Mouse (Mus musculus) T-cell, adult 2 months (primary cell): ENCODE data around the gene Cfap100.

Source experiments
- DNase-seq: peaks from one replicate; pipeline ENCODE4 v3.0.0; 2022; ENCODE audit warnings: low spot score

The Cfap100 gene

DNA sequence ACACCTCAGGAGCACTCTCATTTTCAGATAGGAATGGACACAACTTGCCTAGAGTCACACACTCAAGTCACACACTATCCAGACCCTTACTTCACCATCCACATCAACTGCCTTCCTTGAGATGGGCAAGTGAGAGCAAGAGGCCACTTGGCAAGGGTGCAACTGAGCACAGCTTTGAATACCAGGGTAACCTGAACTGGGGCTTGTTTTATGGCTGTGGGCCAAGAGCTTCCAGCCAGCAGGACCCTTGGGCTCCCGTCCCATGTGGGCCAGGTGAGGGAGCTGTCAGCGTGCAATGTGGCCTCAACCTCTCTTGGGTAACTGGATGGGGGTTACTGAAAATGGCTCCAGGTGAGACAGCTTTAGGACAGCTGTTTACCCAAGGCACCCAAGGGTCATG lies 28.8 kb upstream of the Cfap100 start:
- no peak for DNase-seq

DNA sequence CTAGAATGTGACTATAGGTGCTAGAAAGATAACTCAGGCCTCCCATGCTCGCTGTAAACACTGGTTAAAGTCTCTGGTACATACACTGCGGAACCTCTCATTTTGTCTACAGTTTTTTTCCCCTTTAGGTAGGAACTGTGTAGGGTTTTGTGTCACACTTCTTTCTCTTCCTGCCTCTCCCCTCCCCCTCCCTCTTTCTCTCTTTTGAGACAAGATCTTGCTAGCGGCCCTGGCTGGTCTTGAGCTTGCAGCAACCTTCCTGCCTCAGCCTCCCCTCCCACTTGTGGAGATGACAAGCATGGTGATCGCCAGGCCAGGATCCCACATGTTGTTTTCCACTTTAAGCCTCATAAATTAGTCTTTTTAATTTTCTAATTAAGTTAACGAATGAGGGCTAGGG lies 25.2 kb upstream of the Cfap100 start:
- no peak for DNase-seq

DNA sequence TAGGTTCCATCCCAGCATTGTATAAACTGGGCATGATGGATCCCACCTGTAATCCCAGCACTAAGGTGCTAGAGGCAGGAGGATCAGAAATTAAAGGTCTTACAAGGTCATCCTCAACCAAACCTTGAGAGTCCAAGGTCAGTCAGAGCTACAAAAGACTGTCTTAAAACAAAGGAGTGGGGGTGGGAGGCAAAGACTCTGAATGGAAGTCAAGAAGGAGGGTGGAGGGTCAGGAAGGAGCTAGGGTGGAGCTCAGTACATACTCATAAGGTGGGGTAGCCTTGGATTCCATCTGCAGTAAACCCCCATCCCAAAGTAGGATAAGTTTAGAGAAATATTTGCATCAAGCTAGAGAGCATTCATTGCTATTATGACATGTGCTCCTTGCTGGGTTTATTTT lies 24.0 kb upstream of the Cfap100 start:
- no peak for DNase-seq

DNA sequence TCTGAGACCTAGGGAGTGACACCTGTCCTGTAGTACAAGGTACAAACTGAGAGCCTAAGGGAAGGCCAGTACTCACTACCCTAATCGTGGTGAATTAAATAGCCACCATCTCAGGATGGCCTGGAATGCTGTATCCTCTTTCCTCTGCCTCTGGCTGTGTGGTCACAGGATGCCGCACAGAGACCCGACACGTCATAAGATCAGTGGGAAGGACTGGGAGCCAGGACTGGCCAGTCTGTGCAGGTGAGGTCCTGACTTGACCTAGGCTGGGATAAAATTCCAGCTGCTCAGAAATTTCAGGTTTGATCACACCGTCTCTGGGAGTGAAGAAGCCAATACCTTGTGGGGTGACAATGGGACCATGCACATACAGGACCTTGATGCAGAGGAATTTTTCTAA lies 22.9 kb upstream of the Cfap100 start:
- DNase-seq, result no peak

DNA sequence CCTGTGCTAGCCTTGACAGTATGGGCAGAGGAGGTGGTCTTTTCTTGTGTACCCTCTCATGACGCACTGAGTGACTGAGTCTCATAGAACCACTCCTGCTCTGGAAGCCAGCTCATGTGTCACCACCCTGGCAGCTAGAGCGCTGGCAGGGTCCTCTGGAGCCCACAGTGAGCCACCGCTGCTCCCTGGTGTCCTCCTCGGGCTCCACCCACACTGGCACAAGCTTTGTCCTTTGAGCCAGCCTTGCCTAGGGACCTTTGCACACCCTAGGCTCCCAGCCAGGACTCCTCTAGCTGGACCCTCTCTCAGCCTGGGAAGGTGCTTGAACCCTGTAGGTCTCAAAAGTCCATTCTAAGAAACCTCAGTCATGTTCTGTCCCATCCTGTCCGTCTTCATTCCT lies 22.1 kb upstream of the Cfap100 start:
- no peak for DNase-seq

DNA sequence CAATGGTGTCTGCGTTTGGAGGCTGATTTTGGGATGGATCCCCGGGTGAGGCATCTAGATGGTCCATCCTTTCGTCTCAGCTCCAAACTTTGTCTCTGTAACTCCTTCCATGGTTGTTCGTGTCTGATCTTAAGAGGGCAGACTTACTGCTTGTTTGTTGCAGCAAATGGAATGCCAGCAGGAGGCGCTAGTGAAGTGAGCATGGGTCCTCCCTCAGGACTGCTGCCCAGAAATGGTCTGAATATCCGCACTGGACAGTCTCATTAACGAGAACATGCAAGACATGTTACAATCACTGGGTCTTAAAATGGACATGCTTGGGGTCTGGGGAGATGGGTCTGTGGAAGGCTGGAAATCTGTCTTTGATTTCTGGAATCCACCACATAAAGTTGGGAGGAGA lies 21.6 kb upstream of the Cfap100 start:
- no peak for DNase-seq

DNA sequence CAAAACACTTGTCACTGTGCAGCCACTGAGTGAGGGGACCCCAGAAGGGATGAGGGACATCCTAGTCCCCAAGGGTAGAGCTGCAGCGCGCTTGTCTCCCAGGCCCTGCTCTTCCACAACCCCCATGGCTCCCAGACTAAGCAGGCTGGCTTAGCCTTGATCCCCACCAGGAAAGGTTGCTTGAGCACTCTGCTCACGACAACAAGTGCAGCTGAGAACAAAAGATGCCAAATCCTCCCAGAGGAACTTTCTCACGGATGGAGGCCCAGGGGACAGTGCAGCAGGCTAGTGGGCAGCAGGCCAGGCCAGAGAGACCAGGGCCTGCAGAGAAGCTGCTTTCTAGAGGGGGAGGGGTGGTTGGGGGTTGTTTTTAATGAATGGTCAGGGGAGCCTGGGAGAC lies 18.3 kb upstream of the Cfap100 start:
- DNase-seq, result no peak

DNA sequence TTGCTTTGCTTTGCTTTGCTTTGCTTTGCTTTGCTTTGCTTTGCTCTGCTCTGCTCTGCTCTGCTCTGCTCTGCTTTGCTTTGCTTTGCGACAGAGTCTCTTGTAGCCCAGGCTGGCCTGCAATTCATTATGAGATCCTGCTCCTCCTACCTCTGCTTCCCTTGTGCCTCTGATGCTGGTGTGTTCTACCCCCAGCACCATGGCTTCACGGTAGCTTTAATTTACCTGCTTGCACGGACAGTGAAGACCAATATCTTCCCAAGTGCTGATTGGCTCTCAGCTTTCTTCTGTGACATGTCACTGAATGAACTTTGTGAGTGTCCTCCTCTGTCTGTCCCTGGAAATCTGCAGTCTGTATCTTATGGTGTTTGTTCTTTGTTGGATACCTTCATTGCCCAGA lies 8.4 kb upstream of the Cfap100 start:
- no peak for DNase-seq

DNA sequence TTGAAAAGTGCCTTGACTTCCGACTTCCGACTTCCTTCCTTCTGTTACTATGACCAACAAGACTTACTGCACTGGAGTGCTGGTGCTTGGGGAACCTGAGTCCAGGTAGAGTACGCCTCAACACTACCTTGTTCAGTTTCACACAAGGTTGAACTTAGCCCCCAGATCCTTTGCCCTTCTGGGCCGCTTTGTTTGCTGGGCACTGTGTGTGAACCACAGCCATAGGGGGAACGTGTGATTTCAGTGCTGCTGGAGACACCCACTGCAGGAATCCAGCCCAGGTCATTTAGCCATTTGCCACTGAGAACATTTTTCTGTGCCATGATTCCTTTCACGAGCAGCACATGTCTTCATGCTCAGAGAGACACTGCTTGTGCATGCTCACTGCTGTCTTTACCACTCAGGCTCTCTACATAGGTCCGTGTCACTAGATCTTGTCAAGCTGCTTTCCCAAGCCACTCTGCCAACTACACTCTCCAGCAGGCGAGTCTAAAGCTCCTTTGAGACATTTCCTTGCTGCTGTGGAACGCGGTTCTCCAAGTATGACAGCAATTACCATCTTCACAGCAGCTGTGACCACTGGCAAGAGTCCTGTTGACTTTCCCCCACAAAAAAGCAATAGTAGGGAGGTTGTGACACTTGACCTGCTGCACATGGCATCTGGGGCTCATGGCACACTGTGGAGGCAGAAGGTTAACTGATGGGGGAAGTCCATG lies 7.8 kb upstream of the Cfap100 start:
- DNase-seq, result no peak

DNA sequence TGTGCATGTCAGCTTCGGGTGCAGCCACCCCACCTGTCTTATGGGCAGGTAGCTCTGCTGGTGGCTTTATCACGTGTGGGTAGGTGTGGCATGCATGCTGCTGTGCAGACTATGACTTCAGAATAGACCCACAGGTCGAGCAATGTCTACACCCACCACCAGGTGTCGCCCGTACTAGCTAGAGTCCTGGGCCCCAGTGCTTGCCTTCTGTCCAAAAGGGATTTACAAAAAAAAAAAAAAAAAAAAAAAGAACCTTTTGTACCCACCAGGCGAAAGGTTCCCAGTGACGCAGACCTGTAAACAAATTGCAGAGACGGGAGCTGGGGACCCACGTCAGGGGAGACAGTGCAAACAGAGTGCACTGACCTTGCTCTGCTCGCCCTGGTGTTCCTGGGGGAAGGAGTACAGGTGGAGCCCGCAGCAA lies 6.6 kb upstream of the Cfap100 start:
- DNase-seq, result peak; percentile 27

DNA sequence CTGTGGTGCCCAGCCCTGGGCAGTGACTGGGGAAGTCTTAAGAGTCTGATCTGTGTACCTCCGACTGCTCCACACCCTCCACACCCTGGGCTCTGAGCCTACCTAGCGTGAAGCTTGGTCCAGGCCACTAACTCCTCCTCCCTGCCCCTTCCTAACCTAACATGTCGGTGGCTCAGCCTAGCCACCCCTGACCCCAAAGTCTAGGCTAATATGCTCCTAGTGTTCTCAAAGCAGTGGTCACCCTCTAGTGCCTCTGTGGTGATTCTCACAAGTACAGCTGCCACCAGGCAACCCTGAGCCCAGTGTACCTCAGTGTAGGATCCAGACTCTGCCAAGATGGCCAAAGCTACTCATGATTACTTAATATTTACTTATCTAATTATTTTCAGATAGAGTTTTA lies 6.1 kb upstream of the Cfap100 start:
- DNase-seq, result no peak

DNA sequence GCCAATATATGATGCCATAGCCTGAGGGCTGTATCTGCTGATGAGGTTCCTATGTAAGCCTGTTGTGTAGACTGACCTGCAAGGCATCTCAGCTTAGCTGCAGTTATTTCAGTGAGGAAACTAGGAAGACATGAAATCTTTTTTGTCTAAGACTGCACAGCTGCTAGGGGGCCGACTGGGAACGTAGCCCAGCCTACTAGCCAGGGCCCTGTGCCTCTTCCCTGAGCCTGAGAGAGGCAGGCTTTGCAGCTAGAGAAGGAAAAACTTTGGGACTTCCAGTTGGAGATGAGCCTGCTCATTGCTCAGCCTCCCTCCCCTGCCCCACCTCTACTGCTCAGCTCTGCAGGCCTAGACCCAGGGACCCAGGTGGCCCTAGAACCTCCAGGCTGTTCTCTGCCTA lies 2.9 kb upstream of the Cfap100 start:
- DNase-seq, result no peak

DNA sequence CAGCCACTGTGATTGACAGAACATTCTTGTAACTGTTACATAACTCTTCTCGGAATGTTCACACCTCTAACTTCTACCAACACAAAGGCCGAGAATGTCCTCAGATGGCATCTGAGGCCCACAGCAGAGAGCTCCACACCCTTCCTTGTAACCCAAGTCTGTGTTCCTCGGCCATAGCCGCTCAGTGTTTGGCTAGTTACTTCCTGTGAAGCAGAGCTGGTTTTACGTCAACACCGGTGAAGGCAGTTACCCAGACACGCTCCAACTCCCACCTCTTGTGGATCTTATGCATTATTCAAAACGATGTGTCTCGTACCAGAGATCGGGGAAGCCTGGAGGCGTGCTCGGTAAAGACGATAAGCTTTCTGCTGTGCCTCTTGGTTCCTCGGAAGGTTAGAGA lies 1.3 kb upstream of the Cfap100 start:
- DNase-seq, result no peak

DNA sequence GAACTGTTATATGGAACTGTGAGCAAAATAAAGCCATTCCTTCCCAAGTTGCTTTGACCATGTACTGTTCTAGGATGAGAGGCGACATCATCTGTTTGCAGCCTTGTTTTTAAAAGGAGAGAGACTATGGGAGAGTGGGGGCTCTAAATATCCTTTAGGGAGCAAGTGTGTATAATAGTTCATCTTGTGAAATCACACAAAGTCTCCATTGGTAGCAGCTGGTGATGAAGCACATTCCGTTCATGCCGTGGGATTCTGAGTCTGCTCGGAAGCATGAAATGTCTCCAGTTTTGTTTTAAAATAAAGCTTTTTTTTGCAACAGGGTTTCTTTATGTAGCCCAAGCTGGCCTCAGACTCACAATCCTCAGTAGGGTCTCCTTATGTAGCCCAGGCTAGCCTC lies 2.6 kb downstream of the Cfap100 start:
- no peak for DNase-seq

DNA sequence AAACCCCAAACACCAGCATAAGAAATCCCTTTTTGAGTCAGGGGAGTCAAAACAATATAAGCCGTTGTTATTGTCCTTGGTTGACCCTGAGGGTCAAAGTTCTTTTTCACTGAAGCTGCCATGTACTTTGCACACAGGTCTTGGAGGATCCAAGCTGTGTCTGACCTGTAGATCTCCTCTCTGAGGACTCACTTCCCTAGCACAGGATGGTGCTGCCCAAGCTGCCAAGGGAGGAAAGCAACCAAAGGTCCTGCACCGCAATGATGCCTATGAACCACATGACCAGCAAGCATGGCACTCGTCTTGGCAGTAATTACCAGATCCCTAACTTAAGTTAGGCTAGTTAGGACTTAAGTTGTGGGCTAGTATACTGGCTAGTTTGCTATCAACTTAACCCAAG lies 3.2 kb downstream of the Cfap100 start:
- no peak for DNase-seq

DNA sequence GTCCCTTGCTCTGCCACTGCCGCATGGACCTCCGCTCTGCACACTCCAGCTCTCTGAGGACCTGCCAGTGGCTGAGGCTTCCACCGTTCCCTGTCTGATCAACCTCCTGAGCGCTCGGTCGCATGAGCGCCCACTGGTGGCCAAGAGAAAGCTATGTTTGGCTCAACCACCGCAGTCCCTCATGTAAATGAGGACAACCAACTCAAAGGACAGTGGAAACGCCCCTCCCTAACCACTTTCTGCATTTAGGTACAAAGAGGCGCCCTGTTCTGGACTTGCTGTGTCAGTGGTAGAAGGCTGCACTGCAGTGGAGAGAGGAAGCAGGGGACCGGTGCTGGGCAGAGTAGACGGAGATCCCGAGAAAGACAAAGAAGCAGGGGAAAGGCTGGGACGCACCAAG lies 6.0 kb downstream of the Cfap100 start:
- DNase-seq, result peak; percentile 69

DNA sequence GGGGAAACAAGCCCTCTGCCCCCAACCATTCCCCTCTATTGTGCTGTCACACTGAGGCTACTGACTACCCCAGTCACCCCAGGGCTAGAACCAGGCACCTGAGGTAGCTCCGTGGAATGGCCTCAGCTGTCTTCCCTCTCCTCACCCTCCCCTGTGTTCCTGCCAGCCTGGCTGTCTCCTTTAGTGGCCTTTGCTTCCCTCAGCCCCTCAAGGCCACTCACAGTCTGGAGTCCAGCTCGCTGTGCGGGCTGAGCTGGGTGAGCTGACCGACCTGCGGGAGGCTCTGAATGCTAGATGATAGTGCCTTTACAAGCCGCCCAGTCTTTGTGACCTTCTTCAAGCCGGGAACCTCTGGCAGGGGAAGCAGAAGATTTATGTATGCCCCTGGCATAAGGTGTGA lies 16.7 kb downstream of the Cfap100 start:
- no peak for DNase-seq

DNA sequence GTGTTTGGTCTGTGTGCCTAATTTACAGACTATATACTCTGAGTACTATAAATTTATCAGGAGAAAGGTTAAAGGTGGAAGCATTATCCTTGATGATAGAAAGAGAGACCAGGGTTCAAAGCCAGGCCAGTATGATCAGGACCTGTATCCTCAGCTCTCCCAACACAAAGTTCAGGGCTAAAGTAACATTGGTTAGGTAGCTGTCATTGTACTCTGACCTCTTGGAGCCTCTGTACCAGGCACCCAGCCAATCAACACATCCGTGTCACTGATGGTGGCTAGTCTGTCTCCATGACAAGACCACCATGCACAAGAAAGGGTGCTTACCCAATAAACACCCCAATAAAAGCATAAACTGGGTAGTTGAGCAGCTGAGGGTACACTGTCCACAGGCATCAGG lies 17.6 kb downstream of the Cfap100 start:
- no peak for DNase-seq

DNA sequence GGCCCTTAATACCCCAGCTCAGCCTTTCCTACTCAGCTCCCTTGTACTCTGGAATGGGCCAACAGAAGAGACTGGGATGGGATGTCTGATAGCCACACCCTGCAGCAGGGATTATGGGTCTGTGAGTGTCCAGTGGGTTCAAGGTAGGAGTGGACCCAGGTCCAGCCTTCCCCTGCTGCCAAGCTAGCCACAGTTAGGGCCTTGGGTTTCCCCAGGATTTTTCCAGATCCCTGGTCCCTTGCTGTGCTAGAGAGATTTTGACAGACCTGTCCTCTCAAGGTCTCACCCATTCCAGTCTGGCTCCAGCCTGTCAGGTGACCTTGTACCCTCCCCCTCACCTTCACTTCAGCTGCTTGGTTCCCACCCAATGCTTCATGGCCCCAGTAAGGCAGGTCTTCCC lies 20.0 kb downstream of the Cfap100 start:
- DNase-seq, result no peak

DNA sequence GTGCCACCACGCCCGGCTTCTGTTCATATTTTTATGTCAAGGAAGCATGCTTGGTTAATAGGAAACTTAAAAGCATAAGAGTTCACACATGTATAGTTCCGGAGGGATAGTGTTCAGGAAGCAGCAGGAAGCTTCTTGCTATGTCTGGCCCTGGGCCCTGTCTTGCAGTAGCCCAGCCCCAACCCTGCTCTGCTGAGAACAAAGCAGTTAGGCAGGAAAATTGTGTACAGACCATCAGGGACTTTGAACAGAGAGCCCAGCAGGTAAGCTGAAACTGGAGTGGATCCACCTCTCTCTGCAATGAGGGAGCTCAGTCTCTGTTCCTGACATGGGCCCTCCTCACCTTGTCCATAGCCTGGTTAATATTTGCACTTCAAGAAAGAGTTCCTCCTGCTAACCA lies 31.3 kb downstream of the Cfap100 start:
- no peak for DNase-seq

DNA sequence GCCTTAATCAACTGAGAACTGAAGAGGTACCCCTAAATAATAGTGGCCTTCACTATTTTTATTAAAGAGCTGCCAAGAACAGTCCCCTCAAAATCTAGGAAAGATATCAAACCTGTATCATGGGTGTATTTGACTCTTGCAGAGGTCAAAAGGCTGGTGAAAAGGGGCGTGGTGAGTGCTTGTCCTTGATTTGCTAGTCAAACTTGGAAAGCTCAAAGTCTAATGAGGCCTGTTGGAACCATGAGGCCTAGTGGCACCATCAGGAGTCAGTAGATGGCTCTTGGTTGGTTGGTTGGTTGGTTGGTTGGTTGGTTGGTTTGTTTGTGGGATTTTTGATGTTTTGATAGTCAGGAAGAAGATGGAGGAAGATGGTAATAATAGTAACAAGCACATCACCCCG lies 32.8 kb downstream of the Cfap100 start:
- DNase-seq, result no peak

DNA sequence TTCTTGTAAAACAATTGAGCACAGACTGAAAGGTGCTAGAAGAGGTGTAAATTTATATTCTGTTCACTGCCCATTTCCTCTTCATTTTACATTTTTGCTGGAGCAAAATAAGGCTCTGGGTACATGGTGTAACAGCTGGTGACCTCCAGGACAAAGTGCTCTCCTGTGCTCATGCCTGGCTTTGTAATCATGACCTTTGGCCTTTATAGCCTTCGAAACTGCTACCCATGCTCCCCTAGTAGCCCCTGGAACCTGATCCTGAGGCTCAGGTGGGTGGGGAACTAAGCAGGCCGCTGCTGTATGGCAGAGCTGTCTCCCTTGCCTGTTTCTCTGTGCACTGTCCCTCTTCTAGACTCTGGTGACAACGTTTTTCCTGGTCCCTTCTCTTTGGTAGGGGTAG lies 34.6 kb downstream of the Cfap100 start:
- no peak for DNase-seq

DNA sequence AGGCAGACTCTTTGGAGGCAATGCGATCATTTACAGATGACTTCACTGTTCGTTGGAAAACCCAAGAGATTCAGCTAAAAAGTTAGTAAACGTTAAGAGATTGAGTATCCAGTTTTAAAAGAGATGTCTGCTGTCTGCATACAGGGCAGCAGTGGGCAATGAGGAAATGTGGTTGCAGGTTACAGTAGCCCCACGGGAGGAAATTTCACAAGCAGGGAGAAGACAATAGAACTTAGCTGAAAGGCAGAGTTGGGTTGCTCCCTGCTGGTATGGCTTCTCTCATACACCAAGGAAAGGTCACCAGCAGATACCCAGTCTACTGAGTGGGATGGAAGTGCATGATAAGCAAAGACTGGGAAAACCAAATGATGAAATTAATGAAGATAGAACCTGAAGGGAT lies 38.0 kb downstream of the Cfap100 start:
- no peak for DNase-seq

DNA sequence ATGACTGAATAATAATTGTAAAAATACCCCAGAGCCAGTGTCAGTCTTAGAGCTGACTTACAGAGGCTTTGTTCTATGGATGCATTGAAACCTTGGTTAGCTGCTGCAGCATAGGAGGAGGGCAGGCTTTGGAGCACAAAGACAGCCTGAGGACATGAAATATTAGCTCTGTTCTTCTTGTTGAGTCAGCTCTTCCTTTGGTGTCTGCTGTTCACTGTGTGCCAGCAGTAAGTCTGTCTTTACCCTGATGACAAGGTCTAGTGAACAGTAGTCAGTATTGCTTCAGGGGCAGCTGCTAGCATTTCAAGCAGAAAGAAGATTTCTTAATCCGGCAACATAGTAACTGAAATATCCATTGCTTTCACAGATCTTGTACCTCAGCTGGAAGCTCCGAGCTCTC lies 47.1 kb downstream of the Cfap100 start:
- DNase-seq, result no peak

DNA sequence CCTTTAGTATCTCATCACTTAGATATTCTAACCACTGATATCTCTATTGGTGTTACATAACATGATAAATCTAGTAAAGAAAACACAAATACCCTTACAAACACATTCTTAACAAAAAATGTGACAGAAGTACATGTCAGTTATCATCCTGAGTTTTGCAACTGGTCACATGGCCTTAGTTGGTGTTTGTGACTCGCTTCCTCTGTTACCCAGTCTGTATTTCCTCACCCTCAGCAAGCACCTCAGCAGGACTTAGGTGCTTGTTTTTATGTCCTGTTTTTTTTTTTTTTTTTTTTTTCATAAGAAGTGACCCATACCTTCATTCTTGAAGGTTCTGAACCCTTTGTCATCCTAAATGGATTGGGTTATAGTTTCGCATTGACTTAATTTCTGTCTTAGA lies 50.9 kb downstream of the Cfap100 start:
- no peak for DNase-seq
